Mouse (Mus musculus) skeletal muscle tissue, adult 2 months (tissue): ENCODE measurements around the gene Apc2.

Source experiments
- DNase-seq: peaks from one replicate; pipeline ENCODE4 v3.0.0-alpha.2; 2012; ENCODE audit warnings: low read depth, low spot score

Apc2 gene

DNA sequence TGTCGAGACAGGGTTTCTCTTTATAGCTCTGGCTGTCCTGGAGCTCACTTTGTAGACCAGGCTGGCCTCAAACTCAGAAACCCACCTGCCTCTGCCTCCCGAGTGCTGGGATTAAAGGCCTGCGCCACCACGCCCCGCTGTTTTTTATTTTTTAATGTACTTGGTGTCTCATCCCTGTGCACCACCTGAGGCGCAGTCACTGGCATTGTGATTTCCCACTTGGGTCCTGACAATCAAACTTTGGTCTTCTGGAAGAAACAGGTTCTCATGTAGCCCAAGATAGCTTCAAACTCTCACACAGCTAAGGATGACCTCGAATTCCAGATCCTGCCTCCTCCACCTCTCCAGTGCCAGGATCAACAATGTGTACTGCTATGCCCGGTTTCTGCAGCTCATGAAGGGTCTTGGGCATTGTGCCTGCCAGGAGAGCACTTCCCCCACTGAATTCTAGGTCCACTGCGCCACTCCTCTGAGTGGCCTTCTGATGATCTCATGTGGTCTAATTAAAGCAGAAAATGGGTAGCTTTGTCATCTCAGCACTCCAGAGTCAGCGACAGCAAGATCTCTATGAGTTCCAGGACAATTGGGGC lies 32.9 kb upstream of the Apc2 start:
- DNase-seq = no peak

GRCm38 (mm10) chr10:80264341-80265148 lies 31.2 kb upstream of the Apc2 start:
- DNase-seq = peak; percentile 100

DNA sequence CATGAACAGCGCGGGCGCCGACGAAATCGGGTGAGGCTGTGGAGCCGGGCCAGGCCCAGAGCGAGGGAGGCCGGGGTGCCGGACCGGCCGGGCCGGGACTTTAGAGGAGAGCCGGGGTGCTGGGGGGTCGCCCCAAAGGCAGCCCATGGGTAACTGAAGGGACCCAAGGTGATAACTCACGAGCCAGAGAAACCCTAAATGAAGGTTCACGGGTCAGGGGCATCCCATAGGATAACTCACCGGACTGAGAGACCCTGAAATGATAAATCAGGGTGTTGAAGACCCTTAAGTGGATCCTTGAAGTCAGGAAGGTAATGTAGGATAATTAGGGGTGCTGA lies 30.7 kb upstream of the Apc2 start:
- no peak for DNase-seq

- DNase-seq = no peak
These were observed 25.7 kb upstream of the Apc2 start for GRCm38 (mm10) chr10:80270099-80270498.

- DNase-seq = no peak
These were observed 25.0 kb upstream of the Apc2 start for GRCm38 (mm10) chr10:80270734-80271181.

GRCm38 (mm10) chr10:80271186-80271843 lies 24.5 kb upstream of the Apc2 start:
- DNase-seq = no peak

DNA sequence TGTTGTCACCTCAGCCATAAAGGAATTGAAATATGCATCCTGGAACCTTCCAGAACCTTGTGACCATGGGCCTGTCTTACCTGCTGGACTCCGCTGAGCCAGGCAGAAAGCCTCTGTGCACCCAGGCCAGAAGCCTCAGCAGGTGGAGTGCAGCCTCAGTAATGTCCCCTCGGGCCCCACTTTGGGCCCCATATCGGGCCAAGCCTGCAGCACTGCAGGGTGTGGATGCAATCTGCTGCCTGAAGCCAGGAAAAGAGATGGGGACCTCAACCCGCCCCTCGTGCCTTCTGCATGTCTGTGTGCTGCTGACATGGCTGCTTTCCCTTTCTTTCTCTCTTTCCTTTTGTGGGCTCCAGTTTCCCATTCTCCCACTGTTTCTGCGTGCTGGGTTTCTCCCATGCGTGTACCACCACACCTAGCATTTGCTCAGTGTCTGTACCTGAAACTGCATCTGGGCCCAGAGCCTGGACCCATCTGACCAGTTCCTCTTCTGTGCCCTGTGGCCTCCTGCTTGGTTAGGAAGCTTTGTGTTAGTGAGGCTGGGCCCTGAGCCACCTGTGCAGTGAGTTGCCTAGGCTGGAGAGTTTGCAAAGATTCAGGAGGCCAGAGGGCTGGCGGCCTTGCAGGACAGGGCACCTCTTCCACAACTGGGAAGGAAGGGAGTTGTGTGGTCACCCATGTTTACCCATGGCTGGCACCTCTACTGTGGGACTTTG lies 23.7 kb upstream of the Apc2 start:
- no peak for DNase-seq

GRCm38 (mm10) chr10:80273847-80274246 lies 21.9 kb upstream of the Apc2 start:
- DNase-seq = no peak

- no peak for DNase-seq
These were observed 19.5 kb upstream of the Apc2 start for GRCm38 (mm10) chr10:80276238-80276637.

DNA sequence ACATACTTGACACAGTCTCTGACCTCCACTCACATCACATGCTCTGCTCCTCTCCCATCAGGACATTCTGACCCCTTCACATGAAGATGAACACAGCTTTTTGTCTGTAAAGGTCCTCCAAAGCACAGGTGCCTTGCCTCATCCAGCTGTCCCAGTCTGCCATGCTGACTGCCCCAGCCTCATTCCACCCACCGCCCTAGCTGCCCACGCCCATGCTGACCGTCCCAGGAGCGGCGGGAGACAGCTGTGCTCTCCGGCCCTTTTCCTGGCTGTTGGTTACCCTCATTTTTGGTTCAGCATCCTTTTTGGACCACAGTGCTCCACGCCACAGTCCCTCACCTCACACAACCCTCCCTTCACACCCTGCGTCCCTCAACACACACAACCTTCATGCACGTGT lies 17.4 kb upstream of the Apc2 start:
- DNase-seq = no peak

GRCm38 (mm10) chr10:80279273-80279672 lies 16.5 kb upstream of the Apc2 start:
- no peak for DNase-seq

DNA sequence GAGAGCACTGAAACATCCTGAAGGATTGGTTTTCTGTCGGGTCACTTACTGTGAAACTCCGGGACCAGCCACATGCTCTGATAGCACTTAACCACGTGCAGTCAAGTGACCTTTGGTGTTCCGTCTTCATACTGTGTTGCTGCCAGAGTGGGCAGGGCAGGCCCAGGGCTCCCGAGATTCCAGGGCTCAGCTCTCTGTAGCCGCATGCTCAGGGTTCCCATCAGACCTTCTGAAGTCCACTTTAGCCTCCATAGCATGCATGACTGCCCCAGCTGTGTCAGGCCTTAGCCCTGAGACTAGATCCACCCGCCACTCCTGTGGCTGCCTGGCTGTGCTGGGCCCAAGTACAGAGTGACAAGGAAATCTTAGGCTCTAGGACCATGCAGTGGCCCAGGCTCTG lies 14.5 kb upstream of the Apc2 start:
- DNase-seq = no peak

GRCm38 (mm10) chr10:80281921-80282371 lies 13.8 kb upstream of the Apc2 start:
- DNase-seq = peak; percentile 65

- no peak for DNase-seq
These were observed 13.0 kb upstream of the Apc2 start for GRCm38 (mm10) chr10:80282481-80283441.

- DNase-seq = no peak
These were observed 10.3 kb upstream of the Apc2 start for GRCm38 (mm10) chr10:80285222-80286070.

GRCm38 (mm10) chr10:80288097-80288496 lies 7.7 kb upstream of the Apc2 start:
- no peak for DNase-seq

DNA sequence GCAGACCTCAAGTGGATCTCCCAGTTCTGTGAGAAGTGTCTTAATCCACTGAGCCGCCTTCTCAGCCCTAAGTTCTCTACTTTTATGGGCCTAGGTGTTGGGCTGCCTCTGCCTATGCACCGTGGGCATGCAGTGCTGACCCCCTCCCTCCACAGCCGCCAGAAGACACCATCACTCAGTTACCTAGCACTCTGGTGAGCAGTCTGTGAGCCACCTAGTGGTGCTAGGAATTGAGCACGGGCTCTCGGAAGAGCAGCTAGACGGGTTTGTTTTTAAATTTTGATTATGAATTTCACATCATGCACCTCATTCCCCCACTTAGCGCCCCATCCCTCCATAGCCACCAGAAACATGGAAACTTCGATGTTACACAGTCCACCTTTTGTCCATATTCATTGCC lies 7.1 kb upstream of the Apc2 start:
- DNase-seq = no peak

GRCm38 (mm10) chr10:80292251-80293146 lies 3.3 kb upstream of the Apc2 start, which contains the start of gene Rps15:
Rps15 (plus strand) TSS chr10:80292453.
- DNase-seq = peak; percentile 95

GRCm38 (mm10) chr10:80293325-80293724 lies 2.5 kb upstream of the Apc2 start:
- no peak for DNase-seq
